Mouse (Mus musculus) MEL (cell line): ENCODE results near the gene Sox6.

Source experiments
- BHLHE40 ChIP-seq: IDR thresholded peaks from 2 replicates; pipeline ENCODE4 v1.6.1; 2012; ENCODE audit warnings: low read depth, mild to moderate bottlenecking, inconsistent platforms, low read length, improper control_type of control experiment, borderline replicate concordance
- CTCF ChIP-seq, 3 experiments: IDR thresholded peaks in 2 of 3; conservative IDR thresholded peaks in 1 of 3; 2 replicates each; pipeline ENCODE4 v1.5.1; 2011 to 2012; ENCODE audit warnings: low read length in 3 of 3, low read depth in 2 of 3, mild to moderate bottlenecking in 2 of 3, improper control_type of control experiment in 1 of 3, inconsistent platforms in 1 of 3, mixed read lengths in 1 of 3, moderate library complexity in 1 of 3; ENCODE audit not compliant: control insufficient read depth in 1 of 3, insufficient read depth in 1 of 3, poor library complexity in 1 of 3, severe bottlenecking in 1 of 3
- ELF1 ChIP-seq: IDR thresholded peaks from 2 replicates; pipeline ENCODE4 v1.6.1; 2014; ENCODE audit warnings: low read depth, mild to moderate bottlenecking, inconsistent platforms, low read length, improper control_type of control experiment, moderate library complexity
- EP300 ChIP-seq, 2 experiments: IDR thresholded peaks; 2 replicates each; pipeline ENCODE4 v1.6.1; 2011; ENCODE audit warnings: improper control_type of control experiment in 2 of 2, low read length in 2 of 2, low read depth in 1 of 2, mild to moderate bottlenecking in 1 of 2
- GABPA ChIP-seq: IDR thresholded peaks from 2 replicates; pipeline ENCODE4 v1.6.1; 2012; ENCODE audit warnings: low read depth, mild to moderate bottlenecking, inconsistent platforms, low read length, improper control_type of control experiment, moderate library complexity
- MAX ChIP-seq: IDR thresholded peaks from 2 replicates; pipeline ENCODE4 v1.6.1; 2011; ENCODE audit warnings: low read length, improper control_type of control experiment
- MEF2A ChIP-seq: IDR thresholded peaks from 2 replicates; pipeline ENCODE4 v1.6.1; 2014; ENCODE audit warnings: low read depth, mild to moderate bottlenecking, inconsistent platforms, low read length, improper control_type of control experiment; ENCODE audit not compliant: poor library complexity, insufficient replicate concordance, severe bottlenecking; ENCODE audit errors: extremely low read depth
- POLR2A ChIP-seq, 2 experiments: IDR thresholded peaks; 2 replicates each; pipeline ENCODE4 v1.6.1; 2011 to 2012; ENCODE audit warnings: low read length in 2 of 2, mild to moderate bottlenecking in 2 of 2, control low read depth in 1 of 2, improper control_type of control experiment in 1 of 2, low read depth in 1 of 2, moderate library complexity in 1 of 2; ENCODE audit not compliant: control insufficient read depth in 1 of 2, insufficient read depth in 1 of 2, poor library complexity in 1 of 2
- POLR2AphosphoS2 ChIP-seq: IDR thresholded peaks from 2 replicates; pipeline ENCODE4 v1.6.1; 2011; ENCODE audit warnings: low read length, improper control_type of control experiment
- TBP ChIP-seq: IDR thresholded peaks from 2 replicates; pipeline ENCODE4 v1.8.0; 2011; ENCODE audit warnings: low read depth, low read length, improper control_type of control experiment
- ZNF384 ChIP-seq: IDR thresholded peaks from 2 replicates; pipeline ENCODE4 v1.6.1; 2012; ENCODE audit warnings: low read depth, mild to moderate bottlenecking, inconsistent platforms, low read length, improper control_type of control experiment

- TF ChIP-seq TBP (no peak), CTCF (IDR thresholded peaks at IDR 0.05 in 2 of 3, conservative IDR thresholded peaks at IDR 0.05 in 1 of 3; ENCODE audit: control insufficient read depth in 1 of 3, insufficient read depth in 1 of 3, low read depth in 2 of 3, low read length in 3 of 3, poor library complexity in 1 of 3, severe bottlenecking in 1 of 3) (no peak), EP300 (IDR thresholded peaks at IDR 0.05; ENCODE audit: low read depth in 1 of 2, low read length in 2 of 2) (no peak), GABPA (no peak), MEF2A (no peak), BHLHE40 (no peak), POLR2AphosphoS2 (no peak), MAX (no peak), ZNF384 (no peak), ELF1 (no peak), POLR2A (IDR thresholded peaks at IDR 0.05; ENCODE audit: control insufficient read depth in 1 of 2, insufficient read depth in 1 of 2, low read depth in 1 of 2, low read length in 2 of 2, poor library complexity in 1 of 2) (no peak)
Measured at GRCm38 (mm10) chr7:115540261-115540660, 498.3 kb downstream of the Sox6 start.
